Mouse (Mus musculus): ENCODE data around the gene Olfr846. TPM values are rescaled to one million over a fixed set of nuclear protein-coding genes. Genes with fewer than 3 reads are reported as not detected.

The Olfr846 gene
- not detected in 2 replicates for polyA plus RNA-seq (2015; fragmentation: Nextera tagmentation; extraction: Ambion mirVana)

GRCm38 (mm10) chr9:19363905-19364304, at the start of gene Olfr846:
Gene Olfr846 (minus strand): TSS chr9:19364005.
- Histone ChIP-seq H3K4me3 (ENCODE audit: low read depth, low read length) (no peak within 1 kb of the TSS), H3K27me3 (ENCODE audit: insufficient read depth, low read length) (no peaks in the 10 kb centered on the region), H3K4me2 (ENCODE audit: low read depth, low read length) (no peak within 1 kb of the TSS), H3K4me1 (ENCODE audit: insufficient read depth) (no peaks in the 10 kb centered on the region), H3K36me3 (replicated peaks; ENCODE audit: insufficient read depth, low read length) (no peaks in the 10 kb centered on the region), H3K9me3 (ENCODE audit: low read length) (no peaks in the 10 kb centered on the region), H3K27ac (ENCODE audit: low read depth) (no peak within 1 kb of the TSS), H3K9ac (replicated peaks) (no peak within 1 kb of the TSS)
- ATAC-seq (no peak), DNase-seq (no peak)
- 33% methylated on average over 1 of the region's 1 CpGs for WGBS (ENCODE audit: insufficient replicate concordance)
- no peak for TF ChIP-seq EP300 (IDR thresholded peaks at IDR 0.05; ENCODE audit: low read depth)
- TF ChIP-seq CTCF (IDR thresholded peaks at IDR 0.05; ENCODE audit: low read depth) = no peak

- Histone ChIP-seq H3K4me2 (ENCODE audit: low read depth, low read length) (no peak within 1 kb of the TSS), H3K27ac (ENCODE audit: low read depth) (no peak within 1 kb of the TSS), H3K4me1 (ENCODE audit: insufficient read depth) (no peaks in the 10 kb centered on the region), H3K9ac (replicated peaks) (no peak within 1 kb of the TSS), H3K36me3 (replicated peaks; ENCODE audit: insufficient read depth, low read length) (no peaks in the 10 kb centered on the region), H3K9me3 (ENCODE audit: low read length) (no peaks in the 10 kb centered on the region), H3K27me3 (ENCODE audit: insufficient read depth, low read length) (no peaks in the 10 kb centered on the region), H3K4me3 (ENCODE audit: low read depth, low read length) (no peak within 1 kb of the TSS)
- no peak for TF ChIP-seq EP300 (IDR thresholded peaks at IDR 0.05; ENCODE audit: low read depth)
- no peak for TF ChIP-seq CTCF (IDR thresholded peaks at IDR 0.05; ENCODE audit: low read depth)
- WGBS (ENCODE audit: insufficient replicate concordance) = 60% methylated on average over 1 of the region's 1 CpGs
- ATAC-seq = no peak
- DNase-seq = no peak
Observed at GRCm38 (mm10) chr9:19378569-19378968, 14.8 kb upstream of the Olfr846 start, which contains the start of gene Olfr847. Gene Olfr847 (minus strand): TSS chr9:19378669.

GRCm38 (mm10) chr9:19336157-19336556, 27.6 kb downstream of the Olfr846 start, which contains the start of gene Olfr845:
Gene Olfr845 (plus strand): TSS chr9:19336457.
- no peak within 1 kb of the TSS for H3K9ac ChIP-seq (replicated peaks)
- no peak within 1 kb of the TSS for H3K4me2 ChIP-seq (ENCODE audit: low read depth, low read length)
- ATAC-seq = no peak
- H3K36me3 ChIP-seq (replicated peaks; ENCODE audit: insufficient read depth, low read length) = no peaks in the 10 kb centered on the region
- WGBS (ENCODE audit: insufficient replicate concordance) = 48% methylated on average over 1 of the region's 1 CpGs
- H3K27me3 ChIP-seq (ENCODE audit: insufficient read depth, low read length) = no peaks in the 10 kb centered on the region
- no peak for DNase-seq
- H3K4me3 ChIP-seq (ENCODE audit: low read depth, low read length) = no peak within 1 kb of the TSS
- no peak for TF ChIP-seq EP300 (IDR thresholded peaks at IDR 0.05; ENCODE audit: low read depth)
- no peak for TF ChIP-seq CTCF (IDR thresholded peaks at IDR 0.05; ENCODE audit: low read depth)
- no peaks in the 10 kb centered on the region for H3K9me3 ChIP-seq (ENCODE audit: low read length)
- no peak within 1 kb of the TSS for H3K27ac ChIP-seq (ENCODE audit: low read depth)
- no peaks in the 10 kb centered on the region for H3K4me1 ChIP-seq (ENCODE audit: insufficient read depth)

- Histone ChIP-seq H3K4me1 (ENCODE audit: insufficient read depth) (no peaks in the 10 kb centered on the region), H3K27me3 (ENCODE audit: insufficient read depth, low read length) (no peaks in the 10 kb centered on the region), H3K36me3 (replicated peaks; ENCODE audit: insufficient read depth, low read length) (no peaks in the 10 kb centered on the region), H3K27ac (ENCODE audit: low read depth) (no peak within 1 kb of the TSS), H3K4me2 (ENCODE audit: low read depth, low read length) (no peak within 1 kb of the TSS), H3K4me3 (ENCODE audit: low read depth, low read length) (no peak within 1 kb of the TSS), H3K9me3 (ENCODE audit: low read length) (no peaks in the 10 kb centered on the region; the same call in 1 of the 2 replicates), H3K9ac (replicated peaks) (no peak within 1 kb of the TSS)
- ATAC-seq (no peak), DNase-seq (no peak)
- TF ChIP-seq CTCF (IDR thresholded peaks at IDR 0.05; ENCODE audit: low read depth) = no peak
- no peak for TF ChIP-seq EP300 (IDR thresholded peaks at IDR 0.05; ENCODE audit: low read depth)
Observed at GRCm38 (mm10) chr9:19316047-19316446, 47.8 kb downstream of the Olfr846 start, which contains the start of gene Olfr844. Gene Olfr844 (plus strand): TSS chr9:19316347.

Other genes with a start within 250 kb of the Olfr846 start
- gene Olfr836, start 243.6 kb downstream of the Olfr846 start, polyA plus RNA-seq (2015; fragmentation: Nextera tagmentation; extraction: Ambion mirVana) = not detected in 2 replicates
- not detected in 2 replicates for gene Olfr837, start 227.7 kb downstream of the Olfr846 start, polyA plus RNA-seq (2015; fragmentation: Nextera tagmentation; extraction: Ambion mirVana)
- gene Olfr839-ps1, start 186.7 kb downstream of the Olfr846 start, polyA plus RNA-seq (2015; fragmentation: Nextera tagmentation; extraction: Ambion mirVana) = not detected in 2 replicates
- not detected in 2 replicates for gene Olfr843, start 112.0 kb downstream of the Olfr846 start, polyA plus RNA-seq (2015; fragmentation: Nextera tagmentation; extraction: Ambion mirVana)
- not detected in 2 replicates for gene Olfr844, start 47.7 kb downstream of the Olfr846 start, polyA plus RNA-seq (2015; fragmentation: Nextera tagmentation; extraction: Ambion mirVana)
- gene Olfr845, start 27.5 kb downstream of the Olfr846 start, polyA plus RNA-seq (2015; fragmentation: Nextera tagmentation; extraction: Ambion mirVana) = not detected in 2 replicates
- not detected in 2 replicates for gene Olfr847, start 14.7 kb upstream of the Olfr846 start, polyA plus RNA-seq (2015; fragmentation: Nextera tagmentation; extraction: Ambion mirVana)
- not detected in 2 replicates for gene Olfr849, start 76.3 kb upstream of the Olfr846 start, polyA plus RNA-seq (2015; fragmentation: Nextera tagmentation; extraction: Ambion mirVana)
- not detected in 2 replicates for gene Olfr850, start 114.2 kb upstream of the Olfr846 start, polyA plus RNA-seq (2015; fragmentation: Nextera tagmentation; extraction: Ambion mirVana)
- gene Olfr851, start 129.3 kb upstream of the Olfr846 start, polyA plus RNA-seq (2015; fragmentation: Nextera tagmentation; extraction: Ambion mirVana) = not detected in 2 replicates
- not detected in 2 replicates for gene Olfr853, start 177.1 kb upstream of the Olfr846 start, polyA plus RNA-seq (2015; fragmentation: Nextera tagmentation; extraction: Ambion mirVana)
- gene Olfr854, start 203.4 kb upstream of the Olfr846 start, polyA plus RNA-seq (2015; fragmentation: Nextera tagmentation; extraction: Ambion mirVana) = not detected in 2 replicates
- not detected in 2 replicates for gene Olfr855, start 218.6 kb upstream of the Olfr846 start, polyA plus RNA-seq (2015; fragmentation: Nextera tagmentation; extraction: Ambion mirVana)